Mouse (Mus musculus): Measurements from ENCODE around the gene Hvcn1.
"Not testable (repeated sequence)": the region's sequence is repeated elsewhere in the genome, so short reads cannot be mapped to it uniquely, and the experiment has no call there.

The Hvcn1 gene

DNA sequence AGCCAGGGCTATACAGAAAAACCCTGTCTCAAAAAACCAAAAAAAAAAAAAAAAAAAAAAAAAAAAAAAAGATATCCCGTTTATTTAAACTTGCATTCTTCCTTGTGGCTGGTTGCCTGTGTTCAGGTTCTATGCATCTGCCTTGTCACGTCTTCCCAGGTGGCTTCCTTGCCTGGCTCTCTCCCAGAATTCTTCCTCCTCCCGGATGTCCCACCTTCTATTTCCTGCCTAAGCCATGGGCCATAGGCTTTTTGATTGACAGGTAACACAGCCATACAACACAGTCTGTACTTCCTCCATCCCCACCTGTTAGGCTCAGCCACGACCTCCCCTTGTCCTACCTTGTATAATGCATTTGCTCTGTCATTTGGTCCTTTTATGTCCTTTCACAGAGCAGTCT lies at the start of gene Hvcn1:
Gene Hvcn1, plus strand, starts transcription at position 330 of the 400 bp plus-strand sequence.
- DNase-seq, result no peak

DNA sequence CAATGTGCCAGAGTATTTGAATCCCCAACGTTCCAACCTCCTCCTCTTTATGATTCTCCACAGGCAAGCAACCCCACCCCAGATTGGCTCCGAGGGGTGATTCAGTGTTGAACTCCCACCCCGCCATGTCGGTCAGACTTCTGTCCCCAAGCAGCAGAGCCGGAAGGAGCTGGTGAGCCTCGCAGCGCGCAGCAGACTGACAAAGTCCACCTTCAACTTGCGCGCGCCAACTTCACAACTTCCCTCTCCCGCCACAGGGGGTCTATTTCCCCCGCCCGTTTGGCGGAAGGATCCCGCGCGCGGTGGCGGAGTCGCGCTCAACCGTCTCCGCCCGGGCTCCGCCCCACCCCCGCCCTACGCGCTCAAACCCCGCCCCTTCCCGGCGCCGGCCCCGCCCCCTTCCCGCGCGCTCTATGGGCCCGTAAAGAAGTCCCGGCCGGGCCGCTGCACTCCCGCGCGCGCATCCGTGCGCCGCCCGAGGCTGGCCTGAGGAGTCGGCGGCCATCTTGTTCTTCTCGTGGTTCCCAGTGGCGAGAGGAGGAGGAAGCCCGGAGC lies 48.7 kb upstream of the Hvcn1 start, which contains the start of gene Ppp1cc:
Gene Ppp1cc, plus strand, starts transcription at position 452 of the 555 bp plus-strand sequence.
- DNase-seq, result peak; percentile 97 to 98

DNA sequence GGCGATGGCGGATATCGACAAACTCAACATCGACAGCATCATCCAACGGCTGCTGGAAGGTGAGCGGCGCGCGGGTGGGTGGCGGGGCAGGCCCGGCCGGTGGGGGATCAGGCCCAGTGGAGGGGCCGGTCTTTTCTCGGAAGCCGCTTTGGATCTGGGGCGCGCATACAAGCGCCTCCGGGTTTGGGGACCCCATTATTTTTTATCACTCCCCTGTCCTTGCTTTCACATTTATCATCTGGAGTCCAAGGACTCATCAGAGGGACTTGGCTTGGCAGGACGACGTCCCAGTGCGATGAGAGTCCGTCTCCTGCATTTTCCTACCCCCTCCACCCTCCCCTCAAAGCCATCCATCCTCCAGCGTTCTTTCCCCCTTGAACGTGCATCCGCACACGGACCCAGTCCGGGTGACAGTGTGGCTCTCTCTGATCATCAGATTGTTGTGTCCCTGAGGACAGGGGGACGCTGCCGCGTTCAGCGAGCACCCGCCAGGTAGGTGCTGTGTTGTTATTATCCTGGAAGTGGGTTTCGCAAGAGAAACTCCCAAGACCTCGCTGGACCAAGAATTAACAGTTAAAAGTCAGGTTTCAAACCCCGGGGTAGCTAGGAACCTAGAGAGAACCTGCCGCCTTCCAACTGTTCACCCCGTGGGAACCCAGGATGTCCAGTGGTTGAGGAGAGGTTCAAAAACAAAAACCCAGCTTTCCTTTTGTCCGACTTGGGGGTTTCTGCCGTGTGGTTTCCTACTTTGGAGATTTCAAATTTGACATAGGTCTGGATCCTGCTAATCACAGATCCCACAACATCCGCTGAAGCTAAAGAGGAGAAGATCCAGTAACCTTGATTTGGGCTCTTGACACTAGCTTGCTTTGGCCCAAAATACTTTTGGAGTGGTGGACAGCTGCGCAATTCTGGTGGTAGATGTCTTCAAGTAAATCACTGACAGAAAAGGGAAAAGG lies 47.8 kb upstream of the Hvcn1 start:
- peak; percentile 57 to 60 for DNase-seq

DNA sequence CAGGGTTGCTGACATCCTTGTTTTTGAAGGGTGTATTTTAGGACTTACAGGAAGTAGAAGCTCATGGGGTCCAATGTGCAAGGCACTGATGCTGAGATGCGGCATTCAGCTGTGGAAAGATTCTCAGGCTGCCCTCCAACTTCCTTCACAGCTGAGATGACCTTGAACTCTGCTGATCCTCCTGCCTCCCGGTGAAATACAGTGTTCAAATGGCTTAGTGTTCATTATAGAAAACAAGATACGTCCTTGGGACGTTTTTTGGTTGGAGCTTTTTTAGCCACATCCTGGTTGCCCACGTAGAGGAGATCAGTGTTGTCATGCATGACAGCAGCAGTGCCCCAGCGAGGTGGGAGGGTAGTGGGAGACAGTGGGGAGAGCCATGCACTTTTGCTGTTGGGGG lies 43.4 kb upstream of the Hvcn1 start:
- peak in 1 of 2 experiments; percentile 16 for DNase-seq

DNA sequence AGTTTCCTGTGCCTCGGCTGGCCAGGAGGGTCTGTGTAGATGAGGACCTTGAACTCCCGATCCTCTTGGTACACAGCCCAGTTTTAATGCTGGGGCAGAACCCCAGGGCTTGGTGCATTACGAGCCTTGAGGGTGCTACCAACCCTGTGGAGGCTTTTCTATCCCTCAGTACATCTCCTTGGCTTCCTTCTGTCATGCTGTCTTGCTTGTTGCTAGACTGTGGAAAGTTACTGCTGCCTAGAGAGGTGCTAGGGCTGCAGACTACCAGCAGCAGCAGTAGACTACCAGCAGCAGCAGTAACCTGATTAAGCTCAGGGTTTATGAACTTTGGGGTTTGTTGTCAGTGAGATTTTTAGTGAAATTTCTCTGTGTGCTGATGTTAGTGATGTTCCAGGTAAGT lies 42.6 kb upstream of the Hvcn1 start:
- no peak for DNase-seq

DNA sequence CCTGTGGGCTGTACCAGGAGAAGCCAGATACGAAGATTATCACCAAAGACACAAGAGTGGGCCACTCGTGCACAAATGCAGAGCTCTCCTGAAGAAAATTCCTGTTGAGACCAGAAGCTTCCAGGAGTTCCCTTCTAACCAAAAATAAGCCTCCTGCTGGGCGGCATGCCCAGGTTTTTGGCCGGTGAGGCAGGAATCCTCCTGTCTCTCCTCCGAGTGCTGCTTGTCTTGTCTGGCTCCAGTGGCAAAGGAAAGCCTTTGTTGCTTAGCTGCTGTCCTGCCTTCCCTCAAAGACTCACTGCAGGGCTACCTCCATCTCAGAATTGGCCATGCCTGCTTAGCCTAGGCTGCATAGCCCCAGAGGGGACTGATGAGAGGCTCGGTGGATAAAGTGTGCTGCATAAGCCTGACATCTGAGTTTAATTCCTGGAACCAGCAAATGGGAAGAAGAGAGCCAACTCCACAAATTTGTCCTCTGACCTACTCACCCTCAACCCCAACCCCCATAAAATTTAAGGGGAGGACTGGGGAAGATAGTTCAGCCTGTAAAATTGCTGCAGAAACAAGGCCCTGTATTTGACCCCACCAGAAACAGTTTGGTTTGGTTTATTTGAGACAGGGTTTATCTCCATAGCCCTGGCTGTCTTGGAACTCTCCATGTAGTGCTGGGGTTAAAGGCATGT lies 41.2 kb upstream of the Hvcn1 start:
- DNase-seq, result peak; percentile 67 to 71

DNA sequence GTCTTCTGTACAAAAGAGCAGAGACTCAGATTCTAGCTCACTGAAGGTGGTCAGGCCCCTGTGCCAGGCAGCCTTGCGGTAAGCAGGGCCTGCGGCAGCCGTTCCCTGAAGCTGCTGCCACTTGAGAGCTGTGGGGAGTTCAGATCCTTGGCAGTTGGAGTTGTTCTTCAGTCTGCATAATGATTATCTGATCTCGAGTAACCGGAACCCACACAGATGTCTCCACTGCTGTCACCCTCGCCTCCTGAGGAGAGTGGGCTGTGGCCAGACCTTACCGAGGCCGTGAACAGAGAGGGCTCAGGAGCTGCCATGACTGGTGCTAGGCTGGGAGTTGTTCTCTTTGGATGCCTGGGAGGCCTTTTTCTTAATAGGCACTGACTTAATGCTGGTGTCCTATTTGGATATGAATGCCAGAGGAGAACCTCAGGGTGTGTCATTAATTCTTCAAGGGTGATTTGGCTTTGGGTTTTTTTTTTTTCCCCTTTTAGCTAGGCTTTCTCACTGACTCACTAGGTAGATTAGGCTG lies 39.9 kb upstream of the Hvcn1 start:
- peak; percentile 55 to 56 for DNase-seq

DNA sequence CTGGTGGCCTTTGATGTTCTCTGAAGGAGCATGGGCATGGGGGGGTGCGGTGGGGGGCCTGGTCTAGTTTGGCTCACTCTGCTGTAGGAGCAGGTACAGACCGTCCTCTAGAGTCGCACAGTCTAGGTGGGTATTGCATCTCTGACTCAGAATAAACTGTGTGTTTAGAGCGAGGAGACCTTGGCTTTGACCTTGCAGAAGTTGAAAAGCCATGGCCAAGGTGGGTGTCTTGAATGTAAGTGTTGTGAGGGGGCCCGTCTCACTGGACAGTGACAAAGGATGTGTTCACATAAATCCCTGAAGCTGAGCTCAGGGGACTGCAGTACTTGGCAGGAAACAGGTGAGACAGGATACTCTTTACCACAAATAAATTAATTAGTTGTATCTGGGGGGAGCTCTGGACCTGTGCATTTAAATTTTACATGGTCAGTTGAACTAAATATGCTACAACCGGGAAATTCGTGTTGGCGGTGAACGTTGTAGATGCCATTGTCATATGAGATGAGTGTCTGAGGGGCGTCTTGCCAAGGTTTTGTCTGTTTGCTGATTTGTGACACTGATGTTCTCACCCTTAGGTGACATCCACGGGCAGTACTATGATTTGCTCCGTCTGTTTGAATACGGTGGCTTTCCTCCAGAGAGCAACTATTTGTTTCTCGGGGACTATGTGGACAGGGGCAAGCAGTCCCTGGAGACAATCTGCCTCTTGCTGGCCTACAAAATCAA lies 38.1 kb upstream of the Hvcn1 start:
- peak in 1 of 2 experiments; percentile 22 for DNase-seq

DNA sequence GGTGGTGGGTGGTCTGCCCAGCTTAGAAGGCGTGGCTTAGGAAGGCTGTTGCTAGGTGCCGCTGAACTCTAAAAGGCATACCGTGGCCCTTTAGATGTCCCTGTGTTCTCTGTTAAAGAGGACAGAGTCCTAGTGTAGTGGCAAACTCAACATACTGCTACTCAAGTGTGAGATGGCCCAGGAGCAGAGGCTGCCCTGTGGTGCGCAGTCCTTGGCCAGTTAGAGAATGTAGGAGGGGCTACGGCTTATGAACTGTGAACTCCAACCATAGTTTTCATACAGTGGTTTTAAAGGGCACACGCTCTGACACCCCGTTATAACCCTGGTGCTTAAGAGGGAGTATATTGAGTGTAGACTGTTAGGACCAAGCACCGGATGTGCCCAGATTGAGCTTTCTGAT lies 35.5 kb upstream of the Hvcn1 start:
- DNase-seq, result no peak

DNA sequence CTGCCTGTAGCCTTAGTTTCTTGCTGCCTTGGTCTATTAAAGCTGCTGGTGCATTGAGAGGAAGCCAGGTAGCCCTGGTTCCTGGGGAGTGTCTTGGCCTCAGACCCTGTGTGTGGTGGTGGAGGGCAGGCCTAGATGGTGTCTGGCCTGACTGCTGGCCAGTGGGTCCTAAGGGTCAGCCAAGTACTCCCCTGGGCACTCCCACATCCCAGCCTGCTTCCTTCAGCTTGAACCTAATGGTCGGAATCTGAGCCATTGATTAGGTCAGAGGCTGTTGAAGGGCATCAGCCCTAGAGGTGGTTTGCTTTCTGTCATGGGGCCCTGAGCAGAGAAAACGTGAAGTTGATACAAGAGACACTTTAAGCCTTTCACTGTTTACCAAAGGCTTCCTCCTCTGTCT lies 31.2 kb upstream of the Hvcn1 start:
- peak in 1 of 2 experiments; percentile 34 for DNase-seq

DNA sequence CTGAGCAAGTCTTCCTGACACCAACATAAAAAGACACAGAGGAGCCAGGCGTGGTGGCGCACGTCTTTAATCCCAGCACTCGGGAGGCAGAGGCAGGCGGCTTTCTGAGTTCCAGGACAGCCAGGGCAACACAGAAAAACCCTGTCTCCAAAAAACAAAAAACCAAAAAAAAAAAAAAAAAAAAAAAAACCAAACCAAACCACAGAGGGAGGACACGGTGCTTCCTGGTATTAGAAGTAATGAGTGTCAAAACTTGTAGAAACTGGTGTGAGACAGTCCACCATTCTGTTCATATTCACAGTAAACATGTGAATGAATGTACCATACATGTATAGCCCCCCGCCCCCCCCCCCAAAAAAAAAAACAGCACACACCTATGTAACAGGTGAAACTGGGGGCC lies 30.6 kb upstream of the Hvcn1 start:
- no peak for DNase-seq

DNA sequence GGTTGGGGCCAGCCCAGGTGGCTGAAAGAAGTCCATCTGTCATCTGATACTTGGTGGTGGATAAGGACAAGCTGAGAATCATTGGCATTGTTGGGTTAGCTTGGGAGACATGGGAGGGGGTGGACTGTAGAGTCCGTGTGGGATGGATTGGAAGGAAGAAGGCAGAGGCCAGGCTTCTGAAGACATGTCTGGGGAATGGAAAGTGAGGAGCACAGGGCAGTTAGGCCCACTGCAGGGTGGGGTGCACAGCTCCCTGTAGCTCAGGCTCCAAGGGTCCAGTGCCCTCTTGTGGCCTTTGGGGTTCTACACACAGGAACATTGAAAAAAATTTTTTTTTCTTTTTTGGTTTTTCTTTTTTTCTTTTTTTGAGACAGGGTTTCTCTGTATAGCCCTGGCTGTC lies 30.2 kb upstream of the Hvcn1 start:
- peak; percentile 64 to 81 for DNase-seq

DNA sequence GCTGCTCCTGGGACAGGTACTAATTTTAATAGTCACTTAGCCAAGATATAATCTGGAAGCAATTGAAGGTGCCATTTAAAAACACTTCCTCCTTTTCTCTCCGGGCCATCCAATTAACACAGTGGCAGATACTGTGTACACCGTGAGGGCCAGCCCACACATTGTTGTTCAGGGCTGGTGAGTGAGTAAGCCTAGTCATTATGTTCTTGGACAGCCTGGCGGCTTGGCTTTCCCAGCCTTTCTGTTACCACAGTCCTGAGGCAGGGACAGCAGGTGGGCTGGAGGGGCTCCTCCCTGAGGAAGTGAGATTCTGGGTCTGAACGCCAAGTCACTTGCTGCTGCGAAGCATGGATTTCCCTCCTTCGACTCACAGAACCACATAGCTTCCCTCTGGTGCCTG lies 26.9 kb upstream of the Hvcn1 start:
- DNase-seq, result peak in 1 of 2 experiments; percentile 20

DNA sequence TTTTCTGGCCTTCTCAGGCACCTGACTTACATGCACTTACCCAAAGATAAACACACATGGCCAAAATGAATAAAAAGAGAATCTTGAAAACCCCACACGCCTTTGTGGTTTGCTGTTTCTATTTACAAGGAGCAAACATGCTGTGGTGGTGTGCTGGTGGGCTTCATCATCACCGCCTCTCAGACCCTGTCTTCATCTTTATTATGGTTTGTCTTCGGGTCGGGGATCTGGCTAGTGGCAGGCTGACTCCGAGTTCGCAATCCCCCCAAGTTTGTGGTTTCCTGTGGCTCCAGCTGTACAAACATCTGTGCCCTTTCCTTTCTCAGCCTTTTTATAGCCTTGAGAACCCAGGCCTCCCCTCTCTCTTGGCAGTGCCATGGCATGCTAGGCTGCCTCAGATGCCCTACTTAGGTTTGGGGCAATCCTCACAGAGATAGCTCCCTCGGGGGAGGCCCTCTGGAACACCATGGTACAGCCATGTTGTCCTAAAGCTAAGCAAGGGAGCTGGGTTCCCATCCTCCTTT lies 22.3 kb upstream of the Hvcn1 start:
- no peak for DNase-seq

DNA sequence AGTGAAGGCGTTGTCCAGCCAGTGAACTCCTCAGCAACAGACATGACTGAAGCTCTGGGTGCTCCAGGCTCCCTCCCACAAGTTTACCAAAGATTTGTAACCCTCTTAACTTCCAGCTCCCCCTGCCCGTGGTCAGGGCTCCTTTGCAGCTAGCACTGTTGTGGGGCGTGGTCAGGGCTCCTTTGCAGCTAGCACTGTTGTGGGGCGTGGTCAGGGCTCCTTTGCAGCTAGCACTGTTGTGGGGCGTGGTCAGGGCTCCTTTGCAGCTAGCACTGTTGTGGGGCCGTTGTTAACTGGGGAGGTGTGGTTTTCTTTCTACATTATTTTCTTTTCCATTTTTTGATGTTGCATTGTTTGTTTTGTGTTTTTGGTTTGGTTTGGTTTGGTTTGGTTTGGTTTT lies 21.7 kb upstream of the Hvcn1 start:
- DNase-seq, result not testable (repeated sequence)

DNA sequence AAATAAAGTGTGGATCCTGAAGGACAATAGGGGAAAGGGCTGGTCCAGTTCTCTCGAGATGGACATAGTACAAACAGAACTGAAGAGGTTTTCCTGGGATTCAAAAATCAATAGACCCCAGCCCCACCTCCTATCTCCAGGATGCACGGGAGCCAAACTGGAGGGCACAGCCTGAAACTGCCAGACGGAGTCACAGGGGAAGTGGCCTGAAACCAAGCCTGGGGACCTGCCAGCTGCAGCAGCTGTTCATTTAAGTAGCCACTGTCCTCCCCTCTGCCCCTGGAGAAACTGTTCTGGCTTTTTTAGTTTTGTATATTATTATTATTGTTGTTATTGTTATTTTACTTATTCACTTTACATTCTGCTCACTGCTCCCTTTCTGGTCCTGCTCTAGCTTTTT lies 17.5 kb upstream of the Hvcn1 start:
- no peak for DNase-seq

DNA sequence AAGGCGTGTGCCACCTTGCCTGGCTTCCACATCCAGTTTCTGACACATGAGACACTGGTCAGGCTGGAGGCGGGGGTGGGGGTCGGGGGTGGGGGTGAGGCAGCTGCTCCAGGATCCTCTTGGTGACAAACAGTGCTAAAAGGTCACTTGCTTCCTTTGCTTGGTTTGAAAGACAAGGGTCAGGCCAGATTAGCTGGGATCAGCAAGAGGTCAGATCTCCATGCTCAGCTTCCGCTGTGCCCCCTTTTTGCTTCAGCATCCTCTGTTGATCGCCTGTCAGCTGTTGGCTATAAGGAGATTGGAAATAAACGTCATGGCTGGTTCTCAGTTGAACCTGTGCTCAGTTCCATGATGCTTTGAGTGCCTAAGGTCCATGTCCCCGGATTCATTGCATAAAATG lies 16.1 kb upstream of the Hvcn1 start:
- DNase-seq, result no peak

DNA sequence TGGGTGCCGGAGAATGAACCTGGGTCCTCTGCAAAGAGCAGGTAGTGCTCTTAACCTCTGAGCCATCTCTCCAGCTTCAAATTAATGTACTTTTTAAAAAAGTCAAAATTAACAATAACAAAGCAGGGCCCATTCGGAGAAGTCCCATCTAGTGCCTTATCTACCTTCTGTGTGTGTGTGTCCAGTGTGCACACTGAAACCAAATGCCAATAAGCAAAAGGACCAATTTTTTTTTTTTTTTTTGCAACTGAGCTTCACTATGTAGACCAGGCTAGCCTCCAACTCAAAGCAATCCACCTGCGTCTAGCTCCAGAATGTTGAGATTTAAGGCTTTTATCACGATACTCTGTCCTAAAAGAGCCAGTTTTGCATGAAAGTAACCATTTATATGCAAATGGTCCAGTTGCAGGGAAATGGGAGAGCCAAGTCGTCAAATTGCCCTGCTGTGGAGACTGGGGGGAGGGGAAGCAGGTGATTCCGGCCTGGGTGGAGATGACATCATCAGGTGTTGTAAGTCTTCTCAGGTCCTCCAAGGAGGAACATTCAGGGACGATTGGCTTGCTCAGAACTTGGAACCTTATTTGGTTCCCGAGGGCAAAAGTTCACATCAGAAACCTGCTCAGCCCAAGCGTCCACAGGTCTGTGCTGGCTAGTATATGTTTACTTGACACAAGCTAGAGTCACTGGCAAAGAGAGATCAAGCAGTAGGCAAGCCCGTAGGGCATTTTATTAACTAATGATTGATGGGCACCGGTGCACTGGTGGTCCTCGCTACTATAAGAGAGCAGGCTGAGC lies 15.1 kb upstream of the Hvcn1 start:
- DNase-seq, result no peak

DNA sequence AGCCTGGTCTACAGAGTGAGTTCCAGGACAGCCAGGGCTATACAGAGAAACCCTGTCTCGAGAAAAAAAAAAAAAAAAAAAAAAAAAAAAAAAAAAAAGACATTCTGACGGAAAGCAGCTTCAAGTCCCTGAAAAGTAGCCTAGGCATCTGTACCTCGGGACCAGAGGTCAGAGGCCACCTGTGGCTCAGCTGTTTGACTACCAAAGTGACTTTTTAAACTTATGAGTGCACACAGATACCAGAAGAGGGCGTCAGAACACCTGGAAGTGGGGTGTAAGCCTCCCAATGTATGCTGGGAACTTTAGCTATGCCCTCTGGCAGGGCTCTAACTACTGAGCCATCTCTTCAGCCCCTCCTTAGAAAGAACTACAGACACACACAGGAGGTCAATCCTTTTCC lies 14.3 kb upstream of the Hvcn1 start:
- no peak for DNase-seq

DNA sequence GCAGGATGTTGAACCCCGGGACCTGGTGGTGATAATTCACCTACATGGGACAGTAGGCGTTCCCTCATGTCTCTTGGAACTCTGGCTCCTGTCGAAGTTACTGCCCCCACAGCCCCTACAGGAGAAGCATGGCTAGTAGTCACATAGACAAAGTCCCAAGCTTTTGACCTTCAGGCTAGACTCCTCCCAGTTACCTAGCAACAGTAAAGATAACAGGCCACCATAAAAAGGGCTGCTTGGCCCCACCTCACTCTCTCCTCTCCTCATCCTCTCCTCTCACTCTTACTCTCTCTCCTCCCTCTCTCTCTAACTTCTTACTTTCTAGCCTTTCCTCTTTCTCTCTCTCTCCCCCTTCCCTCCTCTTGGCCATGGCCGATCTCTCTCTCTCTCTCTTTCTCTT lies 5.7 kb upstream of the Hvcn1 start:
- DNase-seq, result no peak

DNA sequence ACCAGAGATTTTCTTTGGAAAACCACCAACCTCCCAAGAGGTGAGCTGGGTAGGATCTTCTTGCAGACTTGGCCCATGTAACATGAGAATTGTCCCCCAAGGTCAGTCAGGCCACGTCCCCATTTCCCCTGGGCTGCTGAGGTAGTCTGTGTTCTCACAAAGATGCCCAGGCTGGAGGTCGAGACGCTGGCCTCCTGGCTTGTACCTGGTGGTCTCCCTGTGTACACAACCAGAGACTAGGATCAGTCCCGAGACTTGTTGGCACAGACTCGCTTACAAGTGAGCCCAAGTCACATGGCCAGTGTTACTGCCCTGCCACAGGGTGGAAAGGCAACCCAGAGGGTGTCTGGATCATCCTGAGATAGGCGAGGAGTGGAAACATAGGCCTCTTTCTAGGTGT lies 4.7 kb upstream of the Hvcn1 start:
- DNase-seq, result no peak

DNA sequence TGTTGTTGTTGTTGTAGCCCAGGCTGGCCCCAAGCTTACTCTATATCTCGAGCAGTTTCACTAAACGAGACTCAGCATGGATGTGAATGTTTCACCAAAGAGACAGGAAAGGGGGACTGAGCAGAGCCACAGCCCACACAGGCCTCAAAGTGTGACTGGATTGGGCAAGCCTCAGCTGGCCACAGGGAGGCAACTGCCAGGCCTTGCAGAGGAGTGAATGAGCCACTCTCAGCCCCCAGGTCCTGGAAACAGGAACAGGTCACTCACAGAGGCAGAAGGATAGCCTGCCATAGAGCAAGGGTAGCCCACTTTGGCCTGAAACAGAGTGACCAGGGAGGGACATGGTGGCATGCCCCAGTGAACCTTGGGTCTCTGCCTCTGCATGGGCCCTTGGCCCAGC lies 2.4 kb upstream of the Hvcn1 start:
- DNase-seq, result no peak
